Mouse (Mus musculus) kidney, embryonic 14.5 days (tissue): Measurements from ENCODE around the gene Olfr281. TPM values are rescaled to one million over a fixed set of nuclear protein-coding genes. Genes with fewer than 3 reads are reported as not detected.

Source experiments
- ATAC-seq: fragments of 200-750 bp; cut with Nextera tagmentation; 2 replicates; pipeline ENCODE4 v1.8.0; 2017; ENCODE audit warnings: moderate number of reproducible peaks, mild to moderate bottlenecking, moderate TSS enrichment, moderate library complexity; ENCODE audit not compliant: low FRiP score, low TSS enrichment
- H3K27ac ChIP-seq: fragments of 300-500 bp; sonication (generic); 2 replicates; pipeline ENCODE4 v1.5.1; 2014; ENCODE audit warnings: low read depth, mild to moderate bottlenecking, low read length, moderate library complexity, mixed read lengths
- H3K27me3 ChIP-seq: fragments of 300-500 bp; sonication (generic); 2 replicates; pipeline ENCODE4 v1.6.1; 2014; ENCODE audit warnings: mild to moderate bottlenecking, low read length; ENCODE audit not compliant: control insufficient read depth, insufficient read depth
- H3K36me3 ChIP-seq: fragments of 300-500 bp; sonication (generic); 2 replicates; pipeline ENCODE4 v1.6.1; 2014; ENCODE audit warnings: low read length, mixed read lengths; ENCODE audit not compliant: control insufficient read depth, insufficient read depth
- H3K4me1 ChIP-seq: fragments of 300-500 bp; sonication (generic); 2 replicates; pipeline ENCODE4 v1.6.1; 2014; ENCODE audit warnings: low read length, mixed read lengths; ENCODE audit not compliant: control insufficient read depth, insufficient read depth
- H3K4me2 ChIP-seq: fragments of 300-500 bp; sonication (generic); replicated peaks from 2 replicates; pipeline ENCODE4 v1.6.1; 2014; ENCODE audit warnings: low read depth, mild to moderate bottlenecking, low read length
- H3K4me3 ChIP-seq: fragments of 300-500 bp; sonication (generic); 2 replicates; pipeline ENCODE4 v1.5.1; 2014; ENCODE audit warnings: mild to moderate bottlenecking, low read length
- H3K9ac ChIP-seq: fragments of 300-500 bp; sonication (generic); 2 replicates; pipeline ENCODE4 v1.6.1; 2014; ENCODE audit warnings: low read depth, mild to moderate bottlenecking, low read length, moderate library complexity
- H3K9me3 ChIP-seq: fragments of 300-500 bp; sonication (generic); 2 replicates; pipeline ENCODE4 v1.6.1; 2016; ENCODE audit warnings: low read length; ENCODE audit not compliant: control insufficient read depth
- WGBS: fragments of 180-500 bp; shearing (Covaris S2); extraction: QIAGEN DNeasy Blood & Tissue Kit; methylation state at CpG from one replicate; pipeline ENCODE4 v1.1.7; 2014; 5-methylcytosine and 5-hydroxymethylcytosine counted together
- polyA plus RNA-seq: library from polyadenylated mRNA; unstranded; fragments of >200 nt; fragmentation: Nextera tagmentation; extraction: Ambion mirVana; gene quantifications from 2 replicates; pipeline ENCODE4 v1.2.1, GENCODE M21; 2014

The Olfr281 gene
- polyA plus RNA-seq, 1 experiment from 2014 or later = not detected

DNA sequence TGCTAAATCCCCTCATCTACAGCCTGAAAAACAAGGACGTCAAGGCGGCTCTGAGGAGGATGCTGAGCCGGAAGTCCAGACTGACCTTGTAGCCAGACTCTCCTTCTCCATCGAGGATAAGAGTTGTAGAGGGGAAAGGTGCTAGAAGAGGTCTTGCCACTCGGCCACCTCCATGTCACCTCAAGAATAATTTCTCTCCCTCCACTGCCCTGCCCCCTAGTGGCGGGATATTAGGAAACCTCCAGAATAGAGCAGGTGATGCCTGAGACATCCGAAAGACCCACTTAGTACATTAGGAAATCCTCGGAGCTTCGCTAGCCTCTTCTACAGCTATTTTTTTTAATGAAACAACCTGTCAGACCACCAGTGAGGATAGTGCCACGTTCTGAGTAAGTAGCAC, 23.0 kb downstream of the Olfr281 start:
- Histone ChIP-seq H3K4me1 (no peaks in the 10 kb centered on the region), H3K4me3 (no peak overlapping the region), H3K9me3 (no peaks in the 10 kb centered on the region), H3K27ac (no peak overlapping the region), H3K9ac (no peak overlapping the region), H3K36me3 (no peaks in the 10 kb centered on the region), H3K4me2 (no peak overlapping the region), H3K27me3 (no peaks in the 10 kb centered on the region)
- no peak for ATAC-seq
- 54% methylated on average over 10 of the region's 10 CpGs for WGBS

DNA sequence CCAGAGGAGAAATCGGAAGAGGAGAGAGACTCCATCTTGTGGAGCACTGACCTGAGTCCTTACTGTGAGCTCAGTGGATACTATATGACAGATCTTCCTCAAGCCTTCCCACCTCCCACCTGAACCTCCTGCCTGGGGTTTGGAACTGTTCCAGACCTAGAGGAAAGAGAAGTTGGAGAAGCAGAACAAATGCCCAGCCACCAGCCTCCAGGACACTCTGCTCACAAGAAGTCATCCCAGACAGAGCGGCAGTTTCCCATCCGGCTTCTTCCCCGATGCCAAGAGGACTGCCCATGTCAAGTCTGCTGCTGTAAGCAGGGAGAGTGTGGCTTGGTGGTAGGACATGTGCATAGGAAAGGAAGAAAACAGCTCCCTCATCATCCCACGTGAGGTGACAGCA, 23.9 kb downstream of the Olfr281 start:
- Histone ChIP-seq H3K4me2 (no peak overlapping the region), H3K9ac (no peak overlapping the region), H3K4me3 (no peak overlapping the region), H3K9me3 (no peaks in the 10 kb centered on the region), H3K4me1 (no peaks in the 10 kb centered on the region), H3K36me3 (no peaks in the 10 kb centered on the region), H3K27ac (no peak overlapping the region), H3K27me3 (no peaks in the 10 kb centered on the region)
- WGBS = 87% methylated on average over 5 of the region's 5 CpGs
- ATAC-seq = no peak

DNA sequence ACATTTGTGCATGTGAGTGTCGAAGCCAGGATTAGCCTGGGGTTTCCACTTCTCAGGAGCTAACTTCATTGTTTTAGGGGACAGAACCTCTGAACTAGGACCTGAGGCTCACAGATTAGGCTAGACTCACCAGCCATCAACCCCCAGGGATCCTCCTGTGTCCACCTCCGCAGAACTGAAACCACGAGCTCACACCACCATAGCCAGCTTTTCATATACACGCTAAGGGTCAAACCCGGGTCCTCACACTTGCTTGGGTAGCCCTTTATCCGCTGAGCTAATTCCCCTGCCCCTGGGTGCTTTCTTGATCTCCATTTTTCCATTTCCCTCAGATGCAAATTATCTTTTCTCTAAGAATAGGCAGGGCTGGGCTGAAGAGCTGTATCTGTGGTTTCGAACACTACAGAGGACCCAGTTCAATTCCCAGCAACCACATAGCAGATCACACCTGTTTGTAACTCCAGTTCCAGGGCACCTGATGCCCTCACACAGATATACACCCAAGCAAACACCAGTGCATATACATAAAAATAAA, 27.2 kb downstream of the Olfr281 start:
- no peak overlapping the region for H3K27ac ChIP-seq
- H3K4me3 ChIP-seq = no peak overlapping the region
- no peaks in the 10 kb centered on the region for H3K36me3 ChIP-seq
- H3K27me3 ChIP-seq = no peaks in the 10 kb centered on the region
- 83% methylated on average over 7 of the region's 7 CpGs for WGBS
- no peaks in the 10 kb centered on the region for H3K9me3 ChIP-seq
- no peak overlapping the region for H3K9ac ChIP-seq
- ATAC-seq = no peak
- no peaks in the 10 kb centered on the region for H3K4me1 ChIP-seq
- no peak overlapping the region for H3K4me2 ChIP-seq

DNA sequence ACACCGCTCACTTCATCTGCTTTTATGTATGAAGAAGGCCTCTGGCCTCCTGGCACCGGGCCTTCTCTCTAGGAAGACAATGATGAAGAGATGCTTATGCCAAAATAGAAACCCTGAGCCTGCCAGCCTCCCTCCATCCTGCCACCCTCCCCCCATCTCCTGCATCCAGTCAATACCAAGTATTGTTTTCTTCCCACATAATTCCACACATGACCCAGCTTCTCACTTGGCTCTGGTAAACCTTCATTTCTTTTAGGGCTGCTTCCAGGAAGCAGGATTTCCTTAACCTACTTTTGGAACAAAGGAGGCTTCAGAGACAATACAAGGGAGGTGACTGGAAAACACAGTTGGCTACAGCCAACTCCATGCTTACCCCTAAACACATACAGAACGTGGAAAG, 30.3 kb downstream of the Olfr281 start, which contains the start of gene Lalba:
Lalba (minus strand) TSS at position 21 of the 400 bp plus-strand sequence.
- Histone ChIP-seq H3K27me3 (no peaks in the 10 kb centered on the region), H3K36me3 (no peaks in the 10 kb centered on the region), H3K9me3 (no peaks in the 10 kb centered on the region), H3K4me3 (no peak within 1 kb of the TSS), H3K4me1 (no peaks in the 10 kb centered on the region), H3K4me2 (no peak within 1 kb of the TSS), H3K9ac (no peak within 1 kb of the TSS), H3K27ac (no peak within 1 kb of the TSS)
- WGBS = 66% methylated on average over 3 of the region's 3 CpGs
- ATAC-seq = no peak

DNA sequence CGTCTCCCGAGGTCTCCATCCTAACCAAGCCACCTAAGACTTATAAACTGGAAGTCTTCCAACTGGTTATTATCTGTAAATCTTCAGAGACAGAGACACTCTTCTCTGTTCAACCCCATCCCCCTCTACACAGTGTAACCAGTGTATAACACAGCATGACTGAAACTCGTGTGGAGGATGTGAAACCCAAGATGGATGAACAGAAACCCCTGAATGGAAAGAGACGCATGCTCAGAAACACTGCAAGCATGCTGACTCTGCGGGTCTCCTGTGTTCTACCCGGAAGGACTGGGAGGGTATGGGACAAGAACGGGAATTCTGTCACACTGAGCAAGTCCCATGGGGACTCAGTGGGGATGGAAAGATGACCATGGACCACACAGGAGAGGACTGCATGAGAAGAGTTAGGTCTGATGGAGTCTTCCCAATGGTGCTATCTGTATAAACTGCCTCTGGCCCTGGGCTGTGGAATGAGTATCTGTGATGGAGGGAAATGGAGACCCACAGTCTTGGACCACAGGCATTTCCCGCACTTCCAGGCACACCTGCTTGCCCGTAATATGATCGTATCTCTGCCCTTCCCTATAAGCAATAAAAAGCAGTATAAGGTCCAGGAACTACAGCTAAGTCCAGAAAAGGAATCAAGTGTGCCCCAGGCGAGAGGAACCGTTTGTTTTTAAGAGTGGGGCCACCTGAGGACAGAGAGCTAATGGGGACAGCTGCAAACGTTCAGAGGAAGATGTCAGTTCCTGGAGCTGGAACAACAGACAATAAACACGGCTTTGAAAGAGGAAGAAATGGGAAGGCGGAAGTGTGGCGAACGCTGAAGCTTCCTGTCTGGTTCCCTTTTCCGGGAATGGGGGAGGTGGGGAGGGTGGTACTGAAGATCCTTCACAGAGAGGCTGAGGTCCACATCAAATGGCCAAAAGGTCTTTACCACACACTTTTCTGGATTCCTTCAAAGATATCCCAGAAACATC, 31.8 kb downstream of the Olfr281 start:
- no peaks in the 10 kb centered on the region for H3K36me3 ChIP-seq
- no peaks in the 10 kb centered on the region for H3K27me3 ChIP-seq
- H3K9me3 ChIP-seq = peaks cover 7% of the 10 kb centered on the region; the same call in 1 of the 2 replicates
- no peak overlapping the region for H3K4me2 ChIP-seq
- no peaks in the 10 kb centered on the region for H3K4me1 ChIP-seq
- ATAC-seq = 0 out of 2 replicates have a peak, but pooled peaks have one; percentile 49
- 53% methylated on average over 18 of the region's 18 CpGs for WGBS
- no peak overlapping the region for H3K9ac ChIP-seq
- no peak overlapping the region for H3K4me3 ChIP-seq
- H3K27ac ChIP-seq = no peak overlapping the region

DNA sequence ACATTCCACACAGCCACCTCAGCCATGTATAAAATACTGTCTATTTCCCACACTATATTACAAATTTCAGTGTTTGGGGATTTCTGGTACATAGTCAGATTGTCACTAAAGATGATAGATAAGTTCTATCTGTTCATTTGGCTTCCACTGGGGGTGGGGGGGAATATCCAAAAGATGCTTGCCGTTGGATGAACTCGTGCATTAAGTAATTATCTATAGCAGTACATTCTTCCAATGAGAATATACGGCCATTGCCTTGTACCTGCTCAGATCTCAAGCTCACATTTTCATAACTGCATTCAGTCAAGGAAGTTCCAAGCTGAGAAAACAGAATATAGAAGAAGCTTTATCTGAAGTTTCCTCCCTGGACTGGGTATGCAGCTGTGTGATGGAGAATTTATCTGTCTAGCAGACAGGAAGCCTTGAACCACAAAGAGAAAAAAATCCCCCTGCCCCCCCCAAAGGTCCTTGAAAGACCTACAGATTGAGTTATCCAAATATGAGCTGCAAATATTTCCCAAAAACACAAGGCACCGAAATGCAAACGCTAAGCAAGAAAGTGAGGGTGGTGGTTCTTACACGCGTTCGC, 34.1 kb downstream of the Olfr281 start:
- no peaks in the 10 kb centered on the region for H3K36me3 ChIP-seq
- no peak overlapping the region for H3K4me2 ChIP-seq
- 93% methylated on average over 8 of the region's 8 CpGs for WGBS
- H3K27ac ChIP-seq = no peak overlapping the region
- H3K4me1 ChIP-seq = no peaks in the 10 kb centered on the region
- no peak overlapping the region for H3K4me3 ChIP-seq
- ATAC-seq = no peak
- H3K9ac ChIP-seq = no peak overlapping the region
- H3K27me3 ChIP-seq = no peaks in the 10 kb centered on the region
- H3K9me3 ChIP-seq = peaks cover 7% of the 10 kb centered on the region; the same call in 1 of the 2 replicates

DNA sequence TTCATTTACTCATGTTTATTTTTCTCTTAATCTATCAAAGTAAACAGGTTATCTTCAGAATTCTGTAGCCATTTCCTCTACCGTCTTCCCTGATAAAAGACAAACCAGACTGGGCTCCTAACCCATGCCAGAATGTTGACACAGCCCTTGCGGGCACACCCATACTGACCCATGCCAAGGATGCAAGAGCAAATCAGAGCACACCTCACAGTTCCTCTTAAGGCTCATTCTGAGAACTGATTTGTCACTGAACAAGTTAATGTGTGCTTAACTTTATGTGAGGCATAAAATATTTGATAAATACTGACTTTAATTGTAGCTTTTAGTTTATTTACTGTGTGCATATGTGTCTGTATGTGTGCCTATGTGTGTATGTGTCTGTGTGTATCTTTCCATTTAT, 38.9 kb downstream of the Olfr281 start:
- no peaks in the 10 kb centered on the region for H3K4me1 ChIP-seq
- no peak for ATAC-seq
- no peaks in the 10 kb centered on the region for H3K36me3 ChIP-seq
- H3K4me2 ChIP-seq = no peak overlapping the region
- no peak overlapping the region for H3K27ac ChIP-seq
- WGBS = 82% methylated on average over 2 of the region's 2 CpGs
- H3K4me3 ChIP-seq = no peak overlapping the region
- no peaks in the 10 kb centered on the region for H3K27me3 ChIP-seq
- peaks cover 7% of the 10 kb centered on the region; the same call in 1 of the 2 replicates for H3K9me3 ChIP-seq
- no peak overlapping the region for H3K9ac ChIP-seq

DNA sequence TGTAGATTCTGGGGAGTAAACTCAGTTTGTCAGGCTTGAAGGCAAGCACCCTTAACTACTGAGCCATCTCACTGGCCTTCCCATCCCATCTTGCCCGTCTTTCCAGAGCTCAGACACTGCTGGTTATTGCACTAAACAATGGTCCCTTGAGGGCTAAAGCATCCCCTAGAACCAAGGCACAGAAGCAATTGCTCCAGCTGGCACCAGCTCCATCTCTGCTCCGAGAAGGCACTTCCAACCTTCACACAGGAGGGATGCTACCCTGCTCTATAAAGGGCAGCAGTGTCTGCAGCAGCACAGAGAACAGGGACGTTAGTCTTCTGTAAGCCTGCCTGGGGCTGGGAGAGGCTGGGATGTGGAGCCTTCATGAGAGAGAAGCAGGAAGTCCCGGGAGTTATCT, 39.7 kb downstream of the Olfr281 start, which contains the start of gene Olfr279:
Olfr279 (plus strand) TSS at position 301 of the 400 bp plus-strand sequence.
- Histone ChIP-seq H3K4me3 (no peak within 1 kb of the TSS), H3K9me3 (peaks cover 7% of the 10 kb centered on the region; the same call in 1 of the 2 replicates), H3K36me3 (no peaks in the 10 kb centered on the region), H3K4me2 (no peak within 1 kb of the TSS), H3K27ac (no peak within 1 kb of the TSS), H3K9ac (no peak within 1 kb of the TSS), H3K4me1 (no peaks in the 10 kb centered on the region), H3K27me3 (no peaks in the 10 kb centered on the region)
- WGBS = 65% methylated on average over 4 of the region's 4 CpGs
- no peak for ATAC-seq

DNA sequence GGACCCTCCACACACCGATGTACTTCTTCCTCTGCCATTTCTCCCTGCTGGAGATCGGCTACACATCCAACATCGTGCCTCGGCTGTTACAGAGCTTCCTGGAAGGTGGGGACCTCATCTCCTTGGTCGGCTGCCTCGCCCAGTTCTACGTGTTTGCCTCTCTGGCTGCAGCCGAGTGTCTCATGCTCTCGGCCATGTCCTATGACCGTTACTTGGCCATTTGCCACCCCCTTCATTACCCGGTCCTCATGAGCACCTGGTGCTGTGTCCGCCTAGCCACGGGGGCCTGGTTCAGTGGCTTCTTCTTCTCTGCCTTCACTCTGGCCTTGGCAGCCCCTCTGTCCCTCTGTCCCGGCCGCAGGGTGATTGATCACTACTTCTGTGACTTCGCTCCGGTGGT, 45.2 kb downstream of the Olfr281 start:
- Histone ChIP-seq H3K4me1 (no peaks in the 10 kb centered on the region), H3K36me3 (no peaks in the 10 kb centered on the region), H3K27ac (no peak overlapping the region), H3K4me3 (no peak overlapping the region), H3K9me3 (no peaks in the 10 kb centered on the region), H3K9ac (no peak overlapping the region), H3K27me3 (no peaks in the 10 kb centered on the region), H3K4me2 (no peak overlapping the region)
- 86% methylated on average over 17 of the region's 17 CpGs for WGBS
- no peak for ATAC-seq
